ENCODE assay signal across 23 mouse cellular contexts in genomic region chr11:52970396-52970795, GRCm38 (mm10).
DNase-seq lines count a peak whose midpoint lies in the region; ATAC-seq lines count a peak whose summit lies in the region.
"Had no signal": no experiment of that assay in that cellular context is flagged by ENCODE, and none has a peak within 500 bp of the region (broad histone marks: within the 10 kb centered on the region; RNA-seq: fewer than 3 reads in every experiment).

No protein-coding gene starts in this region.

- H3K4me2 ChIP-seq in heart, embryonic 16.5 days (ENCODE audit: low read depth, low read length) = no peak overlapping the region
- H3K4me2 ChIP-seq in neural tube, embryonic 15.5 days = no peak overlapping the region
- H3K4me2 ChIP-seq: hindbrain, embryonic 13.5 days; liver, embryonic 11.5 days; stomach, embryonic 15.5 days had no signal

- no peak overlapping the region for H3K4me3 ChIP-seq in heart, embryonic 16.5 days (ENCODE audit: low read length)
- no peak overlapping the region for H3K4me3 ChIP-seq in neural tube, embryonic 15.5 days (replicated peaks)
- H3K4me3 ChIP-seq: hindbrain, embryonic 13.5 days; megakaryocyte, embryonic 14.5 days; myocyte; stomach, embryonic 15.5 days had no signal

- H3K9me3 ChIP-seq in heart, embryonic 16.5 days (replicated peaks; ENCODE audit: control insufficient read depth, low read length) = no peaks in the 10 kb centered on the region
- H3K9me3 ChIP-seq in neural tube, embryonic 15.5 days (replicated peaks) = no peaks in the 10 kb centered on the region
- H3K9me3 ChIP-seq: G1E; hindbrain, embryonic 13.5 days; megakaryocyte, embryonic 14.5 days; stomach, embryonic 15.5 days had no signal

- peaks cover 10% of the 10 kb centered on the region for H3K4me1 ChIP-seq in heart, embryonic 16.5 days (ENCODE audit: control insufficient read depth, insufficient read depth, low read length)
- no peaks in the 10 kb centered on the region for H3K4me1 ChIP-seq in neural tube, embryonic 15.5 days
- H3K4me1 ChIP-seq: hindbrain, embryonic 13.5 days; megakaryocyte, embryonic 14.5 days; stomach, embryonic 15.5 days had no signal

- DNase-seq in cerebellum, postnatal 14 days = peak; percentile 40 to 42
- DNase-seq in cerebellum, adult 11-12 months = no peak
- DNase-seq in Muller cell, postnatal 12 days (ENCODE audit: inconsistent ontology term) = peak; percentile 18
- peak; percentile 50 for DNase-seq in gastrocnemius, postnatal 25 days
- no peak for DNase-seq in layer of hippocampus, adult 18-20 months (ENCODE audit: low spot score in 2 of 2)
- DNase-seq in left cerebral cortex, adult 18-20 months (ENCODE audit: low spot score in 2 of 2) = no peak
- DNase-seq: cerebellum, adult 9-10 months; embryo, embryonic 11 days; forebrain, postnatal 0 days; kidney, adult 8-10 months; layer of hippocampus, adult 9-11 months; lung, adult 2 months; midbrain, embryonic 14.5 days; right cerebral cortex, postnatal 14 days had no signal

- no peak overlapping the region for H3K9ac ChIP-seq in heart, embryonic 16.5 days (ENCODE audit: low read length)
- H3K9ac ChIP-seq in neural tube, embryonic 15.5 days (replicated peaks) = no peak overlapping the region
- H3K9ac ChIP-seq: forebrain, postnatal 0 days; hindbrain, embryonic 13.5 days; stomach, embryonic 15.5 days had no signal

- H3K27ac ChIP-seq in heart, embryonic 16.5 days (ENCODE audit: low read length) = peak overlapping the region; percentile 50
- H3K27ac ChIP-seq in neural tube, embryonic 15.5 days (replicated peaks) = no peak overlapping the region
- H3K27ac ChIP-seq: hindbrain, embryonic 13.5 days; stomach, embryonic 15.5 days had no signal

- peak; percentile 58; the same call in 1 of the 2 replicates for ATAC-seq in heart, embryonic 16.5 days (replicated peaks; ENCODE audit: extremely low read depth, insufficient read depth, low FRiP score)
- ATAC-seq in neural tube, embryonic 15.5 days (ENCODE audit: low FRiP score) = no peak
- ATAC-seq: forebrain, postnatal 0 days; inflammation-experienced regulatory T-cells, adult 6 months had no signal

- H3K27me3 ChIP-seq in heart, embryonic 16.5 days (ENCODE audit: control insufficient read depth, insufficient read depth, low read length) = no peaks in the 10 kb centered on the region
- H3K27me3 ChIP-seq in neural tube, embryonic 15.5 days (replicated peaks) = no peaks in the 10 kb centered on the region
- H3K27me3 ChIP-seq: hindbrain, embryonic 13.5 days; stomach, embryonic 15.5 days had no signal

- WGBS in heart, embryonic 16.5 days = 40% methylated on average over 6 of the region's 6 CpGs
- 82% methylated on average over 6 of the region's 6 CpGs for WGBS in neural tube, embryonic 15.5 days

- no peaks in the 10 kb centered on the region for H3K36me3 ChIP-seq in heart, embryonic 16.5 days (ENCODE audit: control insufficient read depth, insufficient read depth)
- H3K36me3 ChIP-seq in neural tube, embryonic 15.5 days = no peaks in the 10 kb centered on the region
- H3K36me3 ChIP-seq: G1E; hindbrain, embryonic 13.5 days; stomach, embryonic 15.5 days had no signal

Comparison
In these comparisons a context has a peak if more than half of its experiments do, and no peak if none do; other contexts are left out.
1. DNase-seq: peak in cerebellum, postnatal 14 days (2 of 2), Muller cell, postnatal 12 days (single experiment) and gastrocnemius, postnatal 25 days (single experiment); none in cerebellum, adult 11-12 months (single experiment), layer of hippocampus, adult 18-20 months (0 of 2) and left cerebral cortex, adult 18-20 months (0 of 2).